In genomic region chr17:85393891-85394321, GRCm38 (mm10) we compare ENCODE assay signal across 12 mouse cellular contexts.
DNase-seq lines count a peak whose midpoint lies in the region; ATAC-seq and TF ChIP-seq lines count a peak whose summit lies in the region.
"Had no signal": no experiment of that assay in that cellular context is flagged by ENCODE, and none has a peak within 500 bp of the region (broad histone marks: within the 10 kb centered on the region; RNA-seq: fewer than 3 reads in every experiment).

No protein-coding gene starts in this region.

- H3K9me3 ChIP-seq in forebrain, embryonic 11.5 days (ENCODE audit: control insufficient read depth, low read length), result no peaks in the 10 kb centered on the region
- H3K9me3 ChIP-seq in hindbrain, embryonic 13.5 days, result no peaks in the 10 kb centered on the region
- 0 out of 2 replicates have a peak, but pooled peaks cover 2% of the 10 kb centered on the region for H3K9me3 ChIP-seq in midbrain, postnatal 0 days (ENCODE audit: low read length)
- H3K9me3 ChIP-seq in lung, postnatal 0 days (ENCODE audit: low read length), result no peaks in the 10 kb centered on the region
- H3K9me3 ChIP-seq: lung, embryonic 15.5 days had no signal

- H3K4me1 ChIP-seq in forebrain, embryonic 11.5 days (replicated peaks; ENCODE audit: control insufficient read depth, insufficient read depth, low read length), result peaks cover 18% of the 10 kb centered on the region; the same call in 1 of the 2 replicates
- peaks cover 41% of the 10 kb centered on the region for H3K4me1 ChIP-seq in hindbrain, embryonic 13.5 days (replicated peaks)
- H3K4me1 ChIP-seq in midbrain, postnatal 0 days (ENCODE audit: insufficient read depth, low read length), result no peaks in the 10 kb centered on the region
- no peaks in the 10 kb centered on the region for H3K4me1 ChIP-seq in lung, postnatal 0 days (ENCODE audit: insufficient read depth, low read depth, low read length)
- H3K4me1 ChIP-seq: lung, embryonic 15.5 days; megakaryocyte, embryonic 14.5 days had no signal

- H3K4me2 ChIP-seq in forebrain, embryonic 11.5 days (ENCODE audit: low read depth, low read length, severe bottlenecking), result peak overlapping the region; percentile 32; the same call in 1 of the 2 replicates
- peak overlapping the region; percentile 44 for H3K4me2 ChIP-seq in hindbrain, embryonic 13.5 days
- H3K4me2 ChIP-seq in midbrain, postnatal 0 days (ENCODE audit: low read depth, low read length, poor library complexity, severe bottlenecking), result no peak overlapping the region; the same call in 1 of the 2 replicates
- no peak overlapping the region for H3K4me2 ChIP-seq in lung, postnatal 0 days (replicated peaks; ENCODE audit: low read depth, low read length)
- H3K4me2 ChIP-seq: lung, embryonic 15.5 days had no signal

- no peak overlapping the region for H3K9ac ChIP-seq in forebrain, embryonic 11.5 days (ENCODE audit: low read length)
- H3K9ac ChIP-seq in hindbrain, embryonic 13.5 days, result no peak overlapping the region
- H3K9ac ChIP-seq in midbrain, postnatal 0 days (replicated peaks; ENCODE audit: low read length, poor library complexity, severe bottlenecking), result no peak overlapping the region
- H3K9ac ChIP-seq in lung, postnatal 0 days (replicated peaks; ENCODE audit: low read depth), result no peak overlapping the region
- H3K9ac ChIP-seq: lung, embryonic 15.5 days had no signal

- H3K36me3 ChIP-seq in forebrain, embryonic 11.5 days (ENCODE audit: control insufficient read depth, insufficient read depth, low read length), result no peaks in the 10 kb centered on the region
- H3K36me3 ChIP-seq in hindbrain, embryonic 13.5 days, result no peaks in the 10 kb centered on the region
- no peaks in the 10 kb centered on the region for H3K36me3 ChIP-seq in midbrain, postnatal 0 days (ENCODE audit: insufficient read depth, low read length)
- no peaks in the 10 kb centered on the region for H3K36me3 ChIP-seq in lung, postnatal 0 days (ENCODE audit: insufficient read depth, low read length)
- H3K36me3 ChIP-seq: lung, embryonic 15.5 days had no signal

- no peak overlapping the region for H3K4me3 ChIP-seq in forebrain, embryonic 11.5 days (ENCODE audit: low read depth, low read length)
- peak overlapping the region; percentile 5; the same call in 1 of the 2 replicates for H3K4me3 ChIP-seq in hindbrain, embryonic 13.5 days
- no peak overlapping the region for H3K4me3 ChIP-seq in midbrain, postnatal 0 days (ENCODE audit: low read depth, low read length)
- no peak overlapping the region for H3K4me3 ChIP-seq in lung, postnatal 0 days (ENCODE audit: low read depth, low read length)
- H3K4me3 ChIP-seq: lung, embryonic 15.5 days; megakaryocyte, embryonic 14.5 days had no signal

- TF ChIP-seq CTCF in brain, embryonic 14.5 days (IDR thresholded peaks at IDR 0.05; ENCODE audit: borderline replicate concordance, extremely low read depth, insufficient read depth, insufficient read length), result no peak
- TF ChIP-seq CTCF in midbrain, postnatal 0 days (IDR thresholded peaks at IDR 0.05), result no peak
- TF ChIP-seq CTCF in lung, postnatal 0 days (IDR thresholded peaks at IDR 0.05), result no peak

- no peak for TF ChIP-seq EP300 in lung, postnatal 0 days (IDR thresholded peaks at IDR 0.05)

- H3K27me3 ChIP-seq in forebrain, embryonic 11.5 days (ENCODE audit: control insufficient read depth, insufficient read depth, low read length), result peaks cover 2% of the 10 kb centered on the region; the same call in 1 of the 2 replicates
- H3K27me3 ChIP-seq in hindbrain, embryonic 13.5 days, result peaks cover 25% of the 10 kb centered on the region
- peaks cover 8% of the 10 kb centered on the region; the same call in 1 of the 2 replicates for H3K27me3 ChIP-seq in midbrain, postnatal 0 days (ENCODE audit: insufficient read depth, low read length)
- H3K27me3 ChIP-seq in lung, postnatal 0 days (replicated peaks; ENCODE audit: insufficient read depth, low read length), result no peaks in the 10 kb centered on the region
- H3K27me3 ChIP-seq: lung, embryonic 15.5 days; megakaryocyte, embryonic 14.5 days had no signal

- DNase-seq in brain, embryonic 14.5 days (ENCODE audit: low read depth), result peak; percentile 87
- DNase-seq in forebrain, embryonic 11.5 days (ENCODE audit: low spot score), result no peak
- no peak for DNase-seq in midbrain, postnatal 0 days (ENCODE audit: low spot score)
- no peak for DNase-seq in gastrocnemius, postnatal 14 days
- no peak for DNase-seq in lung, postnatal 0 days (ENCODE audit: low spot score)
- no peak for DNase-seq in cerebellum, postnatal 10 days
- DNase-seq: cerebellum, adult 11-12 months; right cerebral cortex, postnatal 25 days had no signal

- ATAC-seq in forebrain, embryonic 11.5 days (replicated peaks; ENCODE audit: low FRiP score), result peak; percentile 70
- peak; percentile 42; the same call in 1 of the 2 replicates for ATAC-seq in hindbrain, embryonic 13.5 days (ENCODE audit: low FRiP score)
- no peak for ATAC-seq in midbrain, postnatal 0 days (ENCODE audit: low FRiP score)
- ATAC-seq in lung, postnatal 0 days, result no peak

- no peak for TF ChIP-seq POLR2A in brain, embryonic 14.5 days (IDR thresholded peaks at IDR 0.05; ENCODE audit: borderline replicate concordance, extremely low read depth, insufficient read depth, insufficient read length, poor library complexity, severe bottlenecking)

- WGBS in forebrain, embryonic 11.5 days, result 24% methylated on average over 7 of the region's 7 CpGs
- 23% methylated on average over 7 of the region's 7 CpGs for WGBS in hindbrain, embryonic 13.5 days
- WGBS in midbrain, postnatal 0 days, result 29% methylated on average over 7 of the region's 7 CpGs
- 89% methylated on average over 7 of the region's 7 CpGs for WGBS in lung, postnatal 0 days

- intact Hi-C loops in gastrocnemius, postnatal 14 days (cut with DNase I; ENCODE audit: low total_unique reads), result no loop called here

- H3K27ac ChIP-seq in forebrain, embryonic 11.5 days (ENCODE audit: low read depth, low read length), result peak overlapping the region; percentile 70
- peak overlapping the region; percentile 74 for H3K27ac ChIP-seq in hindbrain, embryonic 13.5 days
- 0 out of 2 replicates have a peak overlapping the region, but pooled peaks have one; percentile 18 for H3K27ac ChIP-seq in midbrain, postnatal 0 days (ENCODE audit: low read depth, low read length)
- no peak overlapping the region for H3K27ac ChIP-seq in lung, postnatal 0 days (ENCODE audit: low read length)
- H3K27ac ChIP-seq: kidney, postnatal 0 days; lung, embryonic 15.5 days had no signal

Comparison
In these comparisons a context has a peak if more than half of its experiments do, and no peak if none do; other contexts are left out.
1. ATAC-seq: peak in forebrain, embryonic 11.5 days (single experiment) and hindbrain, embryonic 13.5 days (single experiment); none in midbrain, postnatal 0 days (single experiment) and lung, postnatal 0 days (single experiment).
2. H3K4me2 ChIP-seq: peak in forebrain, embryonic 11.5 days (single experiment) and hindbrain, embryonic 13.5 days (single experiment); none in midbrain, postnatal 0 days (single experiment) and lung, postnatal 0 days (single experiment).